Mouse (Mus musculus) midbrain, postnatal 0 days (tissue): ENCODE measurements around the gene Egflam. TPM values are rescaled to one million over a fixed set of nuclear protein-coding genes. Genes with fewer than 3 reads are reported as not detected.

Source experiments
- ATAC-seq: fragments of 200-750 bp; cut with Nextera tagmentation; 2 replicates; pipeline ENCODE4 v1.8.0; 2017; ENCODE audit warnings: moderate number of reproducible peaks, mild to moderate bottlenecking, moderate TSS enrichment, moderate library complexity; ENCODE audit not compliant: low FRiP score
- DNase-seq: peaks from one replicate; pipeline ENCODE4 v3.0.0-alpha.2; 2015; ENCODE audit warnings: low spot score
- H3K27ac ChIP-seq: fragments of 300-500 bp; sonication (generic); 2 replicates; pipeline ENCODE4 v1.5.1; 2014; ENCODE audit warnings: low read depth, mild to moderate bottlenecking, low read length, mixed read lengths
- H3K27me3 ChIP-seq: fragments of 300-500 bp; sonication (generic); 2 replicates; pipeline ENCODE4 v1.6.1; 2014; ENCODE audit warnings: low read length, control low read depth, mixed read lengths; ENCODE audit not compliant: insufficient read depth
- H3K36me3 ChIP-seq: fragments of 300-500 bp; sonication (generic); 2 replicates; pipeline ENCODE4 v1.6.1; 2014; ENCODE audit warnings: low read length, control low read depth, mixed read lengths; ENCODE audit not compliant: insufficient read depth
- H3K4me1 ChIP-seq: fragments of 300-500 bp; sonication (generic); 2 replicates; pipeline ENCODE4 v1.6.1; 2014; ENCODE audit warnings: mild to moderate bottlenecking, control low read depth, antibody characterized with exemption, low read length, mixed read lengths; ENCODE audit not compliant: insufficient read depth
- H3K4me2 ChIP-seq: fragments of 300-500 bp; sonication (generic); 2 replicates; pipeline ENCODE4 v1.6.1; 2014; ENCODE audit warnings: low read depth, mild to moderate bottlenecking, low read length, mixed read lengths; ENCODE audit not compliant: poor library complexity, severe bottlenecking
- H3K4me3 ChIP-seq: fragments of 300-500 bp; sonication (generic); 2 replicates; pipeline ENCODE4 v1.5.1; 2014; ENCODE audit warnings: low read depth, mild to moderate bottlenecking, low read length, moderate library complexity
- H3K9ac ChIP-seq: fragments of 300-500 bp; sonication (generic); replicated peaks from 2 replicates; pipeline ENCODE4 v1.6.1; 2014; ENCODE audit warnings: mild to moderate bottlenecking, low read length, moderate library complexity, mixed read lengths; ENCODE audit not compliant: poor library complexity, severe bottlenecking
- H3K9me3 ChIP-seq: fragments of 300-500 bp; sonication (generic); 2 replicates; pipeline ENCODE4 v1.6.1; 2016; ENCODE audit warnings: low read length, control low read depth
- CTCF ChIP-seq: IDR thresholded peaks from 2 replicates; pipeline ENCODE4 v1.5.1; 2016; ENCODE audit warnings: antibody characterized with exemption, mild to moderate bottlenecking
- WGBS: fragments of 180-500 bp; shearing (Covaris S2); extraction: QIAGEN DNeasy Blood & Tissue Kit; methylation state at CpG from one replicate; pipeline ENCODE4 v1.1.7; 2014; 5-methylcytosine and 5-hydroxymethylcytosine counted together
- polyA plus RNA-seq: library from polyadenylated mRNA; unstranded; fragments of >200 nt; fragmentation: Nextera tagmentation; extraction: Ambion mirVana; gene quantifications from 2 replicates; pipeline ENCODE4 v1.2.1, GENCODE M21; 2015
- total RNA-seq: library from RNA; depleted of rRNA; stranded (reverse); fragments of >200 nt; gene quantifications from 2 replicates; pipeline ENCODE4 v1.2.3, GENCODE M21; 2014

Egflam gene
- total and polyA plus RNA-seq, 2 experiments from 2014 or later, result 7.8 to 8.6 TPM

GRCm38 (mm10) chr15:7287911-7288310, 110.3 kb downstream of the Egflam start:
- Histone ChIP-seq H3K9ac (no peak overlapping the region), H3K9me3 (no peaks in the 10 kb centered on the region), H3K27ac (no peak overlapping the region), H3K4me1 (no peaks in the 10 kb centered on the region), H3K27me3 (no peaks in the 10 kb centered on the region), H3K4me2 (no peak overlapping the region), H3K4me3 (no peak overlapping the region), H3K36me3 (no peaks in the 10 kb centered on the region)
- WGBS, result 88% methylated on average over 3 of the region's 3 CpGs
- DNase-seq (no peak), ATAC-seq (no peak)
- TF ChIP-seq CTCF, result no peak

GRCm38 (mm10) chr15:7281579-7281978, 116.6 kb downstream of the Egflam start:
- DNase-seq, result no peak
- no peak overlapping the region for H3K4me3 ChIP-seq
- no peak overlapping the region; the same call in 1 of the 2 replicates for H3K9ac ChIP-seq
- H3K4me2 ChIP-seq, result no peak overlapping the region
- H3K27ac ChIP-seq, result no peak overlapping the region
- H3K36me3 ChIP-seq, result no peaks in the 10 kb centered on the region
- no peaks in the 10 kb centered on the region for H3K9me3 ChIP-seq
- no peak for TF ChIP-seq CTCF
- H3K4me1 ChIP-seq, result no peaks in the 10 kb centered on the region
- WGBS, result 46% methylated on average over 6 of the region's 6 CpGs
- ATAC-seq, result no peak
- H3K27me3 ChIP-seq, result no peaks in the 10 kb centered on the region

GRCm38 (mm10) chr15:7263822-7264221, 134.4 kb downstream of the Egflam start:
- Histone ChIP-seq H3K27me3 (no peaks in the 10 kb centered on the region), H3K9ac (no peak overlapping the region), H3K4me3 (no peak overlapping the region), H3K9me3 (no peaks in the 10 kb centered on the region), H3K27ac (no peak overlapping the region), H3K36me3 (no peaks in the 10 kb centered on the region), H3K4me2 (no peak overlapping the region), H3K4me1 (no peaks in the 10 kb centered on the region)
- WGBS, result 6% methylated on average over 3 of the region's 3 CpGs
- peak; percentile 80 for DNase-seq
- peak; percentile 82 for TF ChIP-seq CTCF
- ATAC-seq, result 0 out of 2 replicates have a peak, but pooled peaks have one; percentile 47

- no peak overlapping the region for H3K27ac ChIP-seq
- 93% methylated on average over 9 of the region's 9 CpGs for WGBS
- H3K4me1 ChIP-seq, result no peaks in the 10 kb centered on the region
- no peaks in the 10 kb centered on the region for H3K9me3 ChIP-seq
- ATAC-seq (no peak), DNase-seq (no peak)
- H3K9ac ChIP-seq, result no peak overlapping the region
- H3K36me3 ChIP-seq, result no peaks in the 10 kb centered on the region
- H3K4me3 ChIP-seq, result no peak overlapping the region
- no peak overlapping the region for H3K4me2 ChIP-seq
- no peak for TF ChIP-seq CTCF
- no peaks in the 10 kb centered on the region for H3K27me3 ChIP-seq
Measured at GRCm38 (mm10) chr15:7263339-7263738, 134.9 kb downstream of the Egflam start.

GRCm38 (mm10) chr15:7261371-7261770, 136.8 kb downstream of the Egflam start:
- 81% methylated on average over 1 of the region's 1 CpGs for WGBS
- ATAC-seq, result no peak

GRCm38 (mm10) chr15:7256577-7256976, 141.6 kb downstream of the Egflam start:
- WGBS, result 92% methylated on average over 3 of the region's 3 CpGs
- no peak for TF ChIP-seq CTCF
- Histone ChIP-seq H3K4me3 (no peak overlapping the region), H3K9ac (no peak overlapping the region), H3K36me3 (no peaks in the 10 kb centered on the region), H3K27ac (no peak overlapping the region), H3K4me1 (no peaks in the 10 kb centered on the region), H3K4me2 (no peak overlapping the region), H3K27me3 (no peaks in the 10 kb centered on the region), H3K9me3 (no peaks in the 10 kb centered on the region)
- DNase-seq, result no peak
- ATAC-seq, result no peak

More at GRCm38 (mm10) chr15:7261371-7261770, 136.8 kb downstream of the Egflam start:
- H3K4me3 ChIP-seq, result no peak overlapping the region
- H3K27me3 ChIP-seq, result no peaks in the 10 kb centered on the region
- no peaks in the 10 kb centered on the region for H3K4me1 ChIP-seq
- H3K36me3 ChIP-seq, result no peaks in the 10 kb centered on the region
- H3K9ac ChIP-seq, result no peak overlapping the region
- no peak overlapping the region for H3K27ac ChIP-seq
- H3K9me3 ChIP-seq, result no peaks in the 10 kb centered on the region
- DNase-seq, result no peak
- no peak overlapping the region for H3K4me2 ChIP-seq
- TF ChIP-seq CTCF, result no peak
